Mouse (Mus musculus) intestine, postnatal 0 days (tissue): ENCODE results near the gene Lgr4. TPM values are rescaled to one million over a fixed set of nuclear protein-coding genes. Genes with fewer than 3 reads are reported as not detected.

Source experiments
- ATAC-seq: fragments of 200-750 bp; cut with Nextera tagmentation; 2 replicates; pipeline ENCODE4 v1.8.0; 2017; ENCODE audit warnings: mild to moderate bottlenecking, moderate TSS enrichment, moderate library complexity
- H3K27ac ChIP-seq: fragments of 300-500 bp; sonication (generic); 2 replicates; pipeline ENCODE4 v1.5.1; 2014; ENCODE audit warnings: mild to moderate bottlenecking, low read depth, low read length, moderate library complexity
- H3K27me3 ChIP-seq: fragments of 300-500 bp; sonication (generic); replicated peaks from 2 replicates; pipeline ENCODE4 v1.6.1; 2014; ENCODE audit warnings: low read length, mixed read lengths; ENCODE audit not compliant: control insufficient read depth, insufficient read depth
- H3K36me3 ChIP-seq: fragments of 300-500 bp; sonication (generic); 2 replicates; pipeline ENCODE4 v1.6.1; 2014; ENCODE audit warnings: mild to moderate bottlenecking, moderate library complexity; ENCODE audit not compliant: control insufficient read depth, insufficient read depth
- H3K4me1 ChIP-seq: fragments of 300-500 bp; sonication (generic); replicated peaks from 2 replicates; pipeline ENCODE4 v1.6.1; 2014; ENCODE audit warnings: antibody characterized with exemption, low read length, mixed read lengths; ENCODE audit not compliant: control insufficient read depth, insufficient read depth
- H3K4me2 ChIP-seq: fragments of 300-500 bp; sonication (generic); replicated peaks from 2 replicates; pipeline ENCODE4 v1.6.1; 2014; ENCODE audit warnings: low read depth, mild to moderate bottlenecking, moderate library complexity
- H3K4me3 ChIP-seq: fragments of 300-500 bp; sonication (generic); 2 replicates; pipeline ENCODE4 v1.5.1; 2014; ENCODE audit warnings: low read depth, low read length
- H3K9ac ChIP-seq: fragments of 300-500 bp; sonication (generic); 2 replicates; pipeline ENCODE4 v1.6.1; 2014; ENCODE audit warnings: mild to moderate bottlenecking, low read depth, low read length
- H3K9me3 ChIP-seq: fragments of 300-500 bp; sonication (generic); 2 replicates; pipeline ENCODE4 v1.6.1; 2016; ENCODE audit warnings: mixed run types; ENCODE audit not compliant: control insufficient read depth
- CTCF ChIP-seq: sonication (generic); IDR thresholded peaks from 2 replicates; pipeline ENCODE4 v1.5.1; 2016; ENCODE audit warnings: low read depth, mild to moderate bottlenecking, control low read depth, antibody characterized with exemption, moderate library complexity
- WGBS: fragments of 180-500 bp; shearing (Covaris S2); extraction: QIAGEN DNeasy Blood & Tissue Kit; methylation state at CpG from one replicate; pipeline ENCODE4 v1.1.7; 2014; 5-methylcytosine and 5-hydroxymethylcytosine counted together
- polyA plus RNA-seq: library from polyadenylated mRNA; unstranded; fragments of >200 nt; fragmentation: Nextera tagmentation; extraction: Ambion mirVana; gene quantifications from 2 replicates; pipeline ENCODE4 v1.2.1, GENCODE M21; 2015

Lgr4 gene
- polyA plus RNA-seq, 1 experiment from 2014 or later = 15.9 TPM

GRCm38 (mm10) chr2:109923945-109924344 lies 6.5 kb downstream of the Lgr4 start:
- no peak for TF ChIP-seq CTCF
- Histone ChIP-seq H3K9ac (no peak overlapping the region), H3K27me3 (no peaks in the 10 kb centered on the region), H3K36me3 (0 out of 2 replicates have a peak, but pooled peaks cover 6% of the 10 kb centered on the region), H3K27ac (no peak overlapping the region), H3K9me3 (no peaks in the 10 kb centered on the region), H3K4me3 (no peak overlapping the region), H3K4me2 (no peak overlapping the region), H3K4me1 (peaks cover 11% of the 10 kb centered on the region)
- 67% methylated on average over 3 of the region's 3 CpGs for WGBS
- no peak for ATAC-seq

GRCm38 (mm10) chr2:109926984-109927383 lies 9.5 kb downstream of the Lgr4 start:
- peaks cover 4% of the 10 kb centered on the region for H3K4me1 ChIP-seq
- H3K27me3 ChIP-seq = no peaks in the 10 kb centered on the region
- WGBS = 67% methylated on average over 4 of the region's 4 CpGs
- no peak for TF ChIP-seq CTCF
- no peak overlapping the region for H3K9ac ChIP-seq
- H3K4me2 ChIP-seq = no peak overlapping the region
- H3K36me3 ChIP-seq = 0 out of 2 replicates have a peak, but pooled peaks cover 6% of the 10 kb centered on the region
- H3K4me3 ChIP-seq = no peak overlapping the region
- ATAC-seq = no peak
- no peaks in the 10 kb centered on the region for H3K9me3 ChIP-seq
- H3K27ac ChIP-seq = no peak overlapping the region

- 57% methylated on average over 7 of the region's 7 CpGs for WGBS
- no peak overlapping the region for H3K9ac ChIP-seq
- no peaks in the 10 kb centered on the region for H3K27me3 ChIP-seq
These were observed 10.0 kb downstream of the Lgr4 start for GRCm38 (mm10) chr2:109927446-109927845.

GRCm38 (mm10) chr2:109927876-109928275 lies 10.4 kb downstream of the Lgr4 start:
- Histone ChIP-seq H3K9me3 (no peaks in the 10 kb centered on the region), H3K4me2 (no peak overlapping the region), H3K27me3 (no peaks in the 10 kb centered on the region), H3K4me1 (peaks cover 4% of the 10 kb centered on the region), H3K27ac (peak overlapping the region; percentile 21; the same call in 1 of the 2 replicates), H3K4me3 (no peak overlapping the region), H3K9ac (no peak overlapping the region), H3K36me3 (0 out of 2 replicates have a peak, but pooled peaks cover 6% of the 10 kb centered on the region)
- ATAC-seq = no peak
- TF ChIP-seq CTCF = no peak

More at GRCm38 (mm10) chr2:109927446-109927845, 10.0 kb downstream of the Lgr4 start:
- Histone ChIP-seq H3K9me3 (no peaks in the 10 kb centered on the region), H3K36me3 (0 out of 2 replicates have a peak, but pooled peaks cover 6% of the 10 kb centered on the region), H3K27ac (no peak overlapping the region), H3K4me2 (no peak overlapping the region), H3K4me3 (no peak overlapping the region), H3K4me1 (peaks cover 4% of the 10 kb centered on the region)
- ATAC-seq = no peak
- TF ChIP-seq CTCF = no peak

GRCm38 (mm10) chr2:109928791-109929190 lies 11.3 kb downstream of the Lgr4 start:
- Histone ChIP-seq H3K4me2 (no peak overlapping the region), H3K4me1 (peaks cover 4% of the 10 kb centered on the region), H3K36me3 (0 out of 2 replicates have a peak, but pooled peaks cover 6% of the 10 kb centered on the region), H3K27me3 (no peaks in the 10 kb centered on the region), H3K27ac (no peak overlapping the region), H3K9me3 (no peaks in the 10 kb centered on the region), H3K9ac (no peak overlapping the region), H3K4me3 (no peak overlapping the region)
- no peak for TF ChIP-seq CTCF
- WGBS = 26% methylated on average over 4 of the region's 4 CpGs
- no peak for ATAC-seq

- peak overlapping the region; percentile 23; the same call in 1 of the 2 replicates for H3K27ac ChIP-seq
- 41% methylated on average over 3 of the region's 3 CpGs for WGBS
- H3K4me2 ChIP-seq = no peak overlapping the region
These were observed 11.8 kb downstream of the Lgr4 start for GRCm38 (mm10) chr2:109929256-109929655.

GRCm38 (mm10) chr2:109930366-109930765 lies 12.9 kb downstream of the Lgr4 start:
- Histone ChIP-seq H3K4me2 (no peak overlapping the region), H3K36me3 (0 out of 2 replicates have a peak, but pooled peaks cover 6% of the 10 kb centered on the region), H3K9me3 (no peaks in the 10 kb centered on the region), H3K9ac (no peak overlapping the region), H3K27ac (no peak overlapping the region), H3K4me1 (peaks cover 4% of the 10 kb centered on the region), H3K4me3 (no peak overlapping the region), H3K27me3 (no peaks in the 10 kb centered on the region)
- TF ChIP-seq CTCF = no peak
- 89% methylated on average over 5 of the region's 5 CpGs for WGBS
- no peak for ATAC-seq

More at GRCm38 (mm10) chr2:109929256-109929655, 11.8 kb downstream of the Lgr4 start:
- H3K4me3 ChIP-seq = no peak overlapping the region
- no peak for TF ChIP-seq CTCF
- H3K4me1 ChIP-seq = peaks cover 4% of the 10 kb centered on the region
- no peaks in the 10 kb centered on the region for H3K27me3 ChIP-seq
- ATAC-seq = 0 out of 2 replicates have a peak, but pooled peaks have one; percentile 15
- no peaks in the 10 kb centered on the region for H3K9me3 ChIP-seq
- H3K9ac ChIP-seq = no peak overlapping the region
- H3K36me3 ChIP-seq = 0 out of 2 replicates have a peak, but pooled peaks cover 6% of the 10 kb centered on the region
